Mouse (Mus musculus): ENCODE data around the gene Tbl2.

Gene Tbl2

DNA sequence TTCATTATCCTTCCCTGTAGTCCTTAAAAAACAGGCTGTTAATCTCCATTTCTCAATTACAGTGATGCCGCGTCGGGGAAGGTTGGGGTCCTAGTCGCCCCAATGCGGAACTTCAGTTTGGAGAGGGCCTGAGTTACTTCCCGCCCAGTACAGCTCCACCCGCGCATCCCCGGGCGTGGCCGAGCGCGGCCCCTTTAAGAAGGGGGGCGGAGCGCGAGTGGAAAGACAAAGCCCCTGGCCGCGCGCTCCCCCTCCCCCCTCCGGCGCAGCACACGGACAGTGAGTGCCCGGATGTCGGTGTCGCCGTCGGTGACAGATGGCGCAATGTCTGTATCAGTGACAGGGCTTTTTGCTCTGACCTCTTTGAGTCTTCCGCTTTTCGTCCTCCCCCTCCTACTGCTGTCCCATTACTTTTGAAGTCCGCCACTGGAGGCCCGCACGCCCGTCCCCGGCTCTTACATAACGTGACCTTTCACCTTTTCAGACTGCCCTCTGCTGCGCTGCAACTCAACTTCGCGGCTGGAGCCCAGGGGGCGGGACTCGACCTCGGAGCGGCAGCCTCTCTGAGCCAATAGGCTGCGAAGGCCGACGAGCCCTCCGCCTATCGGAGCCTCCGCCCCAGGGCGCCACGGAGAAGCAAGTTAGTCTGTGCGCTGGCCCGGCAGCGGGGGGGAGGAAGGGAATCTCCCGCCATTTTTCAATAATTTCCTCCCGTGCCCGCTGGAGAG is 37.3 kb downstream of the Tbl2 start, which contains the start of gene Baz1b:
Baz1b (plus strand) TSS at position 644 of the 728 bp plus-strand sequence.
- peak; percentile 99 for DNase-seq (ENCODE audit: low read depth, low spot score)

DNA sequence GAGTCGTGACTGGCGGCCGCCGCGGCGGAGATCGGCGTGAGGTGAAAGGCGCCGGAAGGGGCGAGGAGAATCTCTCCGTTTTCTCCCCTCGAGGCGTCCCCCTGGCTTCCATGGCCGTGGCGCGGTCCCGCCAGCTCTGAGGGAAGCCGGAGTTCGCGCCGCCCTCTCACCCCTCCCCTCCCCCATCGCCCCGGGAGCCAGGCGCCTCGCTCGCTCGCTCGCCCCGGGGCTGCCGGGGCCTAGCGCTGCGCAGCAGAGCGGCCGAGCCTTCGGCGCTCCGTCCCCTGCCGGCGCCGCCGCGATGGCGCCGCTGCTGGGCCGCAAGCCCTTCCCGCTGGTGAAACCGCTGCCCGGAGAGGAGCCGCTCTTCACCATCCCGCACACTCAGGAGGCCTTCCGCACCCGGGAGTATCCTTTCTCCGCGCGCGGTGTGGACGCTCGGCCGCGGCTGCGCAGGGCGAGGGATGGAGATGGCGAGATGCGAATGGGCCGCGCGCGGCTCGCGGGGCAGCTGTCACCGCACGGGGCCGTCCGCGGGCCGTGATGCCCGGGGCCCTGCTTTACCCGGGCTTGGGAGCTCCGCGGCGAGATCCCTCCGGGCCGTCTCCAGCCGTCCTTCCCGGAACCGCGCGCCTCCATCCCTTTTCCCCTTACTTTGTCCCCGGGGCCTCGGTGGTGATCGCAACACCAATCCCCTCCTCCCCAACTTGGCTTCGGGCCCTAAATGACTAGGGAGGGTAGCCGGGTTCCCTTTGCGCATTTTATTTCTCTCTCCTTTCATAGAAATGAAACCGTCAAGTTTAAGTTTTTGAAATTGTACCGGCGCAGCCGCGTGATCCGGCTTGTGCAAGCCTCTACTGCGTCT is 38.1 kb downstream of the Tbl2 start:
- DNase-seq (ENCODE audit: low read depth, low spot score): no peak

DNA sequence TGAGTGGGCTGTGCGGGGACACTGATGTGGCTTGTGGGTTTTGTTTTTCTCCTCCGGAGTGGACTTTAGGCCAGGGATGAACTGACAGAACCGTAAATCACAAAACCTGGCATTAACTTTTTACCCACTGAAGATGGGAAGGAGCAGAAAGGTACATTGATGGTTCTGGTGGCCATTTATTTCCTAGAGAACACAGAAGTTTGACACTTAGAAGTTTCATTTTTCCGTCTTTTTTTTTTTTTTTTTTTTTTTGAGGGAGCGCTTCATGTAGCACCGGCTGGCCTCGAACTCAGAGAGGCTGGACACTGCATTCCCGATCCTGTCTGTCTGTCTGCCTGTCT is 38.7 kb downstream of the Tbl2 start:
- no peak for DNase-seq (ENCODE audit: low read depth, low spot score)

DNA sequence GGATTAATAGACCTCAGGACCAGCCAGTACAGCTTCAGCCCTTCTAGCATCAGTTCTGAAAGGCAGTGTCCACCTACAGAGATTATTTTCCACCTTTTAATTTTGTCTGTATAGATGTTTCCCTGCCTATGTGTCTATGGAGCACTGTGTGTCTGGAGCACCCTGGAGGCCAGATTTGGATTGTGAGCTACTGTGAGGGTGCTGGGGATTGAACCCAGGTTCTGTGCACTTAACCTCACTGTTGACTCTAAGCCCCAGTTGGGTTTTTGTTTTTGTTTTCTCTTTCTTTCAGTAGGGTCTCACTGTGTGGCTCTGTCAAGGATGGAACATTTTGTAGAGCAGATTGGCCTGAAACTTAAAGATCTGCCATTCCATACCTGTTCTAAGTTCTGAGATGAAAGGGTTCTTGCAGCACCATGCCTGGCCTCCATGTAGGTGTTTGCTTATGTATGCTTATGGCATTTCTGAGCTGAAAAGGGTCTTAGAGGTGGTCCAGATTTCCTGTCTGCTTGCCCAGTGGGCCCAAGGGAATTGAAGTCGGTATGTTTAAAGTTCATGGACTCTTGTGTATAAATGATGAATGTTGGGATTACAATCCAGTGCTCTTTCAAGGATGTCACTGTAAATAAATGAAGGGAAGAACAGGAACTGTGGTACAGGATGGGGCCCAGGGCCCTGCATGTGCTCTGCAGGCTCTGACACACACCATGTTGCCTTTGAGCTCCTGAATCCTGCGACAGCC is 40.0 kb downstream of the Tbl2 start:
- DNase-seq (ENCODE audit: low read depth, low spot score): no peak

DNA sequence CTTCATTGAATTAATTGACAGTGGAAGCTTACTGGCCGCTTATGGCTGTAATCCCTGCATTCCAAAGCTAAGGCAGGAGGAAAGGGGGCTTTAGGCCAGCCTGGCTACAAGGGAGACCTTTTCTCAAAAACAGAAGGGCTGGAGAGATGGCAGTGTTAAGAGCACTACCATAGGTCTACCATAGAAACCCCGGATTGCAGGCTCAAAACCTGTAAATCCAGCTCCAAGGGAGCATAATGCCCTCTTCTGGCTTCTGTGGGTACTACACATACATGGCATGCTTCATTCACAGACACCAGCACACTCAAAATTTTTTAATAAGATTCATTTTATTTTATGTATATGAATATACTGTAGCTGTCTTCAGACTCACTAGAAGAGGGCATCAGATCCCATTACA is 42.2 kb downstream of the Tbl2 start:
- DNase-seq (ENCODE audit: low read depth, low spot score): peak; percentile 83

DNA sequence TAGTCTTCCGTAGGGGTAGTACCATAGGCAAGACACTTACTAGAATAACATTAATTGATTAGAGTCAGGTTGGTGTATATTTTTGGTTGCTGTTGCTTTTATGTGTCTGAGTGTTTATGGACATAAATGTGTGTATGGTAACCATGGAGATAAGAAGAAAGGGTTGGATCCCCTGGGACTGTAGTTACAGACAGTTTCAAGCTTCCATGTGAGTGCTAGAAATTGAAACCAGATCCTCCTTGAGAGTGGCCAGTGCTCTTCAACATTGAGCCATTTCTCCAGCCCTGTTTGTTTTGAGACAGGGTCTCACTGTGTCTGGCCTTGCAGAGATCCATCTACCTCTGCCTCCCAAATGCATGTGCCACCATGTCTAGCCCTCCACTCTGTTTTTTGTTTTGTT is 43.0 kb downstream of the Tbl2 start:
- no peak for DNase-seq (ENCODE audit: low read depth, low spot score)

DNA sequence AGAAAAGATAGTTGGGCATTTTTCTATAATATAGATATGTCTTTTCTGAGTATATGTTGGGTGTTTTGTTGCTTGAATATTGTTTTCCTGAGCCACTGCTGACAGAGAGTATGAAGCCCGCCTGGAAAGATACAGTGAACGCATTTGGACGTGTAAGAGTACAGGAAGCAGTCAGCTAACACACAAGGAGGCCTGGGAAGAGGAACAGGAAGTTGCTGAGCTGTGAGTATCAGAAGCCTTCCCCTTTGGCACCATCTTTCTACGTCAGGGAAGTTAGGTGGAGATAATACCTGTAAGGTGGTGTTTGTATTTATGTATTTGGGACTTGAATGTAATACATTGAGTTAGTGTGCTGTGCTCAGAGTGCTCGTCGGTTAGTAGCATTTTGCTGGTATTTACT is 46.9 kb downstream of the Tbl2 start:
- DNase-seq (ENCODE audit: low read depth, low spot score): no peak

DNA sequence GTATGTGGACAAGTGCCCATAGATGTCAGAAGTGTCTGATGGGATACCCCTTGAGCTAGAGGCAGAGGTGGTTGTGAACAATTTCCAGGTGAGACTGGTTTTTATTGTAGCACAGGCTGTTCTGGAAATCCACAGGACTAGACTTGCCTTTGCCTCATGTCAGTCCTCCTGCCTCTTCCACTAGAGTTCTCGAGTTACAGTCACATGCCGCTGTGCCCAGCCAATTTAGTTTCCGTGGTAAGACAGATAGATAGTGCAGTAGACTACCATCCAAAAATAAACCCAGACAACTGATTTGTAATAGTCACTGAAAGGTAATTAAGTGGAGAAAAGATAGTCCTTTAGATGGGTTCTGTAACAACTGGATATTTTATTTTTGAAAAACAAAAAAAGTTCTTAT is 53.3 kb downstream of the Tbl2 start:
- no peak for DNase-seq (ENCODE audit: low read depth, low spot score)

DNA sequence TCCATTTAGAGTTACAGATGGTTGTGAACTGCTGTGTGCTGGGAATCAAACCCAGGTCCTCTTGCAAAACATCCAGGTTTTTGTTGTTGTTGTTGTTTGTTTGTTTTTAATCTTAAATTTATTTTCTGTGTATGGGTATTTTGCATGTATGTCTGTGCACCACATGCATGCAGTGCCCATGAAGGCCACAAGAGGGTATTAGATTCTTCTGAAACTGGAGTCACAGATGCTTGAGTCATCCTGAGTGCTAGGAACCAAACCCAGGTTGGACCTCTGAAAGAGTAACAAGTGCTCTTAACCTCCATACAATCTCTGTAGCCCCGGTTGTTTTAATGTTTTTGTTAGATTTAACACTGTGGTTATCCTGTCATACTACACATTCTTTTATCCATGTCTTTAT is 58.7 kb downstream of the Tbl2 start:
- peak; percentile 73 for DNase-seq (ENCODE audit: low read depth, low spot score)

Data from ZHBTc4 (cell line).